Mouse (Mus musculus): Measurements from ENCODE around the gene Fkrp. TPM values are rescaled to one million over a fixed set of nuclear protein-coding genes. Genes with fewer than 3 reads are reported as not detected.

The Fkrp gene
- total RNA-seq (2021): 10 to 100 TPM; 46.2 to 48.0 TPM

- peak; percentile 39 for DNase-seq (ENCODE audit: low spot score)
- intact Hi-C loops (cut with DNase I): loop anchor here (2.0 kb wide), 1 partner anchor 106 kb away; no protein-coding TSS in a partner anchor
Measured at GRCm38 (mm10) chr7:16816475-16817122, at the start of gene Fkrp. Gene Fkrp, minus strand, starts transcription at chr7:16816732.

- intact Hi-C loops (cut with DNase I): loop anchor here (2.0 kb wide), 1 partner anchor 33 kb away; no protein-coding TSS in a partner anchor
- DNase-seq (ENCODE audit: low spot score): no peak
Measured at GRCm38 (mm10) chr7:16859902-16860651, 43.5 kb upstream of the Fkrp start.

GRCm38 (mm10) chr7:16858336-16858735 is 41.8 kb upstream of the Fkrp start:
- intact Hi-C loops (cut with DNase I): loop anchor here (2.0 kb wide), 1 partner anchor 32 kb away; no protein-coding TSS in a partner anchor
- DNase-seq (ENCODE audit: low spot score): no peak

- intact Hi-C loops (cut with DNase I): no loop called here
- no peak for DNase-seq (ENCODE audit: low spot score)
Measured at GRCm38 (mm10) chr7:16853302-16853831, 36.8 kb upstream of the Fkrp start.

GRCm38 (mm10) chr7:16851636-16852035 is 35.1 kb upstream of the Fkrp start:
- intact Hi-C loops (cut with DNase I): no loop called here

GRCm38 (mm10) chr7:16848579-16848978 is 32.0 kb upstream of the Fkrp start:
- no peak for DNase-seq (ENCODE audit: low spot score)
- intact Hi-C loops (cut with DNase I): loop anchor here (2.0 kb wide), 1 partner anchor 18 kb away; no protein-coding TSS in a partner anchor

More at GRCm38 (mm10) chr7:16851636-16852035, 35.1 kb upstream of the Fkrp start:
- no peak for DNase-seq (ENCODE audit: low spot score)

GRCm38 (mm10) chr7:16847507-16847906 is 31.0 kb upstream of the Fkrp start:
- intact Hi-C loops (cut with DNase I): no loop called here
- no peak for DNase-seq (ENCODE audit: low spot score)

GRCm38 (mm10) chr7:16846775-16847174 is 30.2 kb upstream of the Fkrp start:
- no peak for DNase-seq (ENCODE audit: low spot score)
- intact Hi-C loops (cut with DNase I): no loop called here

- no peak for DNase-seq (ENCODE audit: low spot score)
- intact Hi-C loops (cut with DNase I): no loop called here
Measured at GRCm38 (mm10) chr7:16845820-16846167, 29.3 kb upstream of the Fkrp start.

- intact Hi-C loops (cut with DNase I): no loop called here
Measured at GRCm38 (mm10) chr7:16845072-16845819, 28.7 kb upstream of the Fkrp start.

GRCm38 (mm10) chr7:16844696-16845071 is 28.2 kb upstream of the Fkrp start:
- DNase-seq (ENCODE audit: low spot score): no peak
- intact Hi-C loops (cut with DNase I): no loop called here

More at GRCm38 (mm10) chr7:16845072-16845819, 28.7 kb upstream of the Fkrp start:
- DNase-seq (ENCODE audit: low spot score): peak; percentile 63

GRCm38 (mm10) chr7:16843441-16844171 is 27.1 kb upstream of the Fkrp start:
- intact Hi-C loops (cut with DNase I): no loop called here
- peak; percentile 53 for DNase-seq (ENCODE audit: low spot score)

GRCm38 (mm10) chr7:16842645-16843063 is 26.1 kb upstream of the Fkrp start, which contains the start of gene Prkd2:
Gene Prkd2, plus strand, starts transcription at chr7:16842902.
- DNase-seq (ENCODE audit: low spot score): peak; percentile 92
- intact Hi-C loops (cut with DNase I): no loop called here

GRCm38 (mm10) chr7:16841561-16842560 is 25.3 kb upstream of the Fkrp start:
- intact Hi-C loops (cut with DNase I): no loop called here

GRCm38 (mm10) chr7:16841078-16841477 is 24.5 kb upstream of the Fkrp start:
- no peak for DNase-seq (ENCODE audit: low spot score)

More at GRCm38 (mm10) chr7:16841561-16842560, 25.3 kb upstream of the Fkrp start:
- DNase-seq (ENCODE audit: low spot score): no peak

GRCm38 (mm10) chr7:16840109-16840491 is 23.6 kb upstream of the Fkrp start:
- intact Hi-C loops (cut with DNase I): no loop called here
- DNase-seq (ENCODE audit: low spot score): no peak

More at GRCm38 (mm10) chr7:16841078-16841477, 24.5 kb upstream of the Fkrp start:
- intact Hi-C loops (cut with DNase I): no loop called here

- DNase-seq (ENCODE audit: low spot score): no peak
- intact Hi-C loops (cut with DNase I): no loop called here
Measured at GRCm38 (mm10) chr7:16839427-16840108, 23.0 kb upstream of the Fkrp start.

Measured in heart, postnatal 25 days (tissue).